Mouse (Mus musculus): ENCODE data around the gene Desi1. TPM values are rescaled to one million over a fixed set of nuclear protein-coding genes. Genes with fewer than 3 reads are reported as not detected.

The Desi1 gene
- total RNA-seq, 2 experiments from 2014 or later: 26.9 to 30.9 TPM

DNA sequence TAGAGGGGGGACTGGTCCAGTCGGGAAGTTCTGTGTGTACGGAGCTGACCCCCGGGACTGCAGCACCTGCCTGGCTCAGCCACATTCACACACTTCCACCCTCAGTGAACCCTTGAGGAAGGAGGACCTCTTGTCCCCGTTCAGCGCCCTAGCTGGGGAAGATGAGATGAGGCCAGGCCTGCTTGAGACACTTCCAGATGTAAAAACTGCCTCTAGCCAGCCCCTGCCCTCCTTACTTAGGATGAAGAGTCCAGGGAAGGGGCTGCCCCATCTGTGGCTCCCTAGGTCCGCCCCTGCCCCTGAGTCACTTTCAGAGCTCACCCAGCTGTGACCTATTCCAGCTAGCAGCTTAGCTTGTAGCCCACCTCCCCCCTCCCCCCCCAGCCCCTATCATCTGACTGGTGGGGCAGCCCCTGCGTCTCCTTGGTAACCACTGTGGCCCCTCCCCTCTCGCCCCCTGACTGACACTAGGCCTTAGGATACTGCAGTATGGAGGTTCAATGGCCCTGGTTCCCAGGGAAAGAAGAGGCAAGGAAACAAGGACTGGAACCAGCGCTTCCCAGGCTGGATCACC is 90.4 kb downstream of the Desi1 start:
- intact Hi-C loops (cut with DNase I): no loop called here
- DNase-seq: no peak

Other genes starting within 250 kb of the Desi1 start
- 100 to 1,000 TPM; 123 to 132 TPM for gene Tef, start 231.4 kb downstream of the Desi1 start, total RNA-seq (2021)
- 100 to 1,000 TPM in 1 of 2 experiments, 10 to 100 TPM in 1; 74.9 to 130 TPM for gene Tob2, start 175.1 kb downstream of the Desi1 start, total RNA-seq (2021)
- 10 to 100 TPM; 35.0 to 39.8 TPM for gene Phf5a, start 162.0 kb downstream of the Desi1 start, total RNA-seq (2021)
- 1,000 to 10,000 TPM; 2,177 to 2,250 TPM for gene Aco2, start 161.6 kb downstream of the Desi1 start, total RNA-seq (2021)
- gene Polr3h, start 107.6 kb downstream of the Desi1 start, total RNA-seq (2021): 10 to 100 TPM in 1 of 2 experiments, 1 to 10 TPM in 1; 9.0 to 10.6 TPM
- gene Csdc2, start 97.1 kb downstream of the Desi1 start, total RNA-seq (2021): 10 to 100 TPM; 72.5 to 86.4 TPM
- 10 to 100 TPM; 24.8 to 26.0 TPM for gene Pmm1, start 72.9 kb downstream of the Desi1 start, total RNA-seq (2021)
- gene 1700029P11Rik, start 53.3 kb downstream of the Desi1 start, total RNA-seq (2021): not detected
- 10 to 100 TPM; 25.0 to 26.5 TPM for gene Xrcc6, start 46.0 kb downstream of the Desi1 start, total RNA-seq (2021)
- gene Snu13, start 13.7 kb upstream of the Desi1 start, total RNA-seq (2021): 10 to 100 TPM; 51.0 to 55.2 TPM
- gene 4930407I10Rik, start 25.3 kb upstream of the Desi1 start, total RNA-seq (2021): not detected
- gene Mei1, start 36.1 kb upstream of the Desi1 start, total RNA-seq (2021): not detected
- 1 to 10 TPM; 3.4 to 5.6 TPM for gene Ccdc134, start 94.1 kb upstream of the Desi1 start, total RNA-seq (2021)
- 10 to 100 TPM; 17.4 to 19.5 TPM for gene Srebf2, start 113.3 kb upstream of the Desi1 start, total RNA-seq (2021)
- under 1 TPM; 0.14 to 0.19 TPM for gene Shisa8, start 179.0 kb upstream of the Desi1 start, total RNA-seq (2021)
- under 1 TPM; 0.28 to 0.30 TPM for gene Tnfrsf13c, start 190.5 kb upstream of the Desi1 start, total RNA-seq (2021)
- gene Cenpm, start 210.9 kb upstream of the Desi1 start, total RNA-seq (2021): under 1 TPM; 0.42 to 0.51 TPM
- not detected for gene 1500009C09Rik, start 218.5 kb upstream of the Desi1 start, total RNA-seq (2021)
- under 1 TPM; 0.35 to 0.36 TPM for gene Sept3, start 241.0 kb upstream of the Desi1 start, total RNA-seq (2021)